Mouse (Mus musculus) c-Kit-positive CD71-negative TER-119-negative erythroid progenitor cells, embryonic 14.5 days (primary cell): ENCODE data around the gene Zfp617.
"Not testable (repeated sequence)": the region's sequence is repeated elsewhere in the genome, so short reads cannot be mapped to it uniquely, and the experiment has no call there.

Experiments
- DNase-seq: peaks from one replicate; pipeline ENCODE4 v3.0.0-alpha.2; 2013; ENCODE audit warnings: low read depth

Zfp617 gene

DNA sequence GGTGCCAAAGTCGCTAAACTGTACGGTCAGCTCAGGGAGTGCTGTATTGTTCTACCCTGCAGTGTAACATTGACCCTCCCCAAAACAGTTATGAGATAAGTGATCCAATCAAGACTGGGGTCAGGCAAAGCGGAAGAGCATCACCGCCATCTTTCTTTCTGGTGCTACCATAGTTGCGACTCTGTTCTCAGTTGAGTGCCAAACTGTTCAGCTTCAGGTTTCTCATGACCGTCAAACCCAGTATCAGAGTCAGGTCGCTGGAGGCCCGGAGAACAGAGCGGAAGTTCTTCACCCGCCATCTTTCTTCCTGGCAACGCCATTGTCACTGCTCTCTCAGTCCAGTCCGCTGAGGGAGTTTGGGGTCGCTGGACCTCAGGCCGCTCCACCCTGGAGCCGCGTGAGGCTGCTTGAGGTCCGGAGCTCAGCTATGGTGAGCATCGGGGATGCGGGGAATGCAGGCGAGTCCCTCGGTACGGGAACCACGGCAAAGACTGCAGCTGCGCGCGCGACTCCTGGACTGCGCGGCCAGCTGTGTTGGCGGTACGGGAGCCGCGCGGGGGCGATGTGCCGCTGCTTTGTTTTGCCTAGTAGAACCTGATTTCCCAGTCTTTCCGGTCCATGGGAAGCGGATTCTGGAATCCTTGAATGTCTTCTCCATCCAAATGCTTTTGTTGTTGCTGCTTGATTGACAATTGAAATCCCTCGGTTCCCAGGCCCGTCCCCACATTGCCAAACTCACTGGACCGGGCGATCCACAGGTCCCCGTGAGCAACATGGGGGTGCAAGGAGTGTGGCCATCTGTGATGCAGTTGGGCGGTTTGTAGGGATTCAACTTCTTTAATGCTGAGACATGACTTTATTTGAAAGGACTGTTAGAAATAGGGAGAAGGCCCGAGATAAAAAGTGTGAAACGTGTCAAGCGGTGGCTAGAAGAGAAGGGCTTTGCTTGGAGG is at the start of gene Zfp617, which contains the start of gene Zfp882:
Gene Zfp617, plus strand, starts transcription at position 327 of the 953 bp plus-strand sequence.
Gene Zfp882, plus strand, starts transcription at position 300 of the 953 bp plus-strand sequence.
- DNase-seq = peak; percentile 58

DNA sequence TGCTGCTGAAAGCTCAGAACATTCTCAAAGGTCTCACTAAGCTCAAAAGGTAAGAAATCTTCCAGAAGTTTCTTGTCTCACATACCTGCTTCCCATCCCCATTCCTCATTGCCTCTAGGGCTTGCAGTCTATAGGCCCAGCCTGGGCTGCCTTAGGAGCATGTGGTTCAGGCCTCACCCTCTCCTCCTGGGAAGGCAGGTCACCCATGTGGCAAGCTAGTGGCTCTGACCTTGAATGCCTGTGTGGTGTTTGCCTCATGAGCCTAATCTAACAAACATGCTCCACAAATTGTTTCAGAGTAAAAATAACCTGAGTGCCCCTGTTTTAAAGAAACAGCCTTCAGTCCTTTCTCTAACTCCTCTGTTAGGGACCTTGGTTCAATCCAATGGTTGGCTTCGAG is 46.9 kb upstream of the Zfp617 start:
- DNase-seq = not testable (repeated sequence)

DNA sequence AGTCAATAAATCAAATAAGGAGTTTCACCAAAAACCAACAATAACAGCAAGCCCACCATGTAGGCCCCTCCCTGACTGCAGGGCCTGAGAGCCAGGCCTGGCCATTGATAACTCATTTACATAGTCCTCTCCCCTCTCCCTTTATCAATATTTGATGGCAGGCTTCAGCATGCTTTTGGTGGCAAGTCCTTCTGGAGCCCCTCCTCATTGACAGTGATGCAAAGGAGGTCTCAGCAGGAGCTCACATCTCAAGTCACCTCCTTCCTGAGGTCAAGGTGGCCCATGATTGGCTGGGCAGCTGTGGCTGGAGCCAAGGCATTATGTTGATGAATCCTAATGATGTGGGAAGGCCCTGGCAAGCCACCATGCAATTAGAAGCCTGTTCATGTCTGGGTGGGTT is 46.4 kb upstream of the Zfp617 start:
- not testable (repeated sequence) for DNase-seq

DNA sequence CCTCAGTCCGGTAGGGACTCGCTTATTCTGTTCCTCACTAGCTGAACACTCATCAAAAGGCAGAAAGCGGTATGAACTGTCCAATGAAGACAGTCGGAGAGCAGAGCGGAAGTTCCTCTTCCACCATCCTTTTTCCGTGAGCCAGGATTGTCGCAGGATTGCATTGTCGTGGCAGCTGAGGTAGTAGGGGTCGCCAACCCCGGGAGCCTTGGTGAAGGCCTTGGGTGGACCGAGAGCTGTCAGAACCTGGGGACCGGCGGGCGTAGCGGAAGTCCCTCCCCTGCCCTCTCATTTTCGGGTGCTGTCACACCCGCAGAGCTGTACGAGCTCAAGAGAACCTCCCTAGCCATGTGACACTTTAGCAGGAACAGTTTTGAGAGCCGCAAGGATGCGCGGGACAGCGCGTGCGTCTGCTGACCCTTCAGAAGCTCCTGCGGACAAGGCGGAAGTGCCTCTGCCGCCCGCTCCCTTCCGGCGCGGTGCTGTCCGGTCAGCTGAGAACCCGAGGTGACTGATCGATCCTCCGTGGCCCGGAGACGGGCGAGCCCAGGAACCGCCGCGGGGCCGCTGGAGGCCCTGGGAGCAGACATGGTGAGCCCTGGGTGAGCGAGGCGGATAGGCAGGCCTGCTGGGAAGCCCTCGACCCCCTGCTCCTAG is 26.7 kb upstream of the Zfp617 start, which contains the start of gene Zfp709:
Gene Zfp709, plus strand, starts transcription at position 402 of the 657 bp plus-strand sequence.
- peak; percentile 35 for DNase-seq

DNA sequence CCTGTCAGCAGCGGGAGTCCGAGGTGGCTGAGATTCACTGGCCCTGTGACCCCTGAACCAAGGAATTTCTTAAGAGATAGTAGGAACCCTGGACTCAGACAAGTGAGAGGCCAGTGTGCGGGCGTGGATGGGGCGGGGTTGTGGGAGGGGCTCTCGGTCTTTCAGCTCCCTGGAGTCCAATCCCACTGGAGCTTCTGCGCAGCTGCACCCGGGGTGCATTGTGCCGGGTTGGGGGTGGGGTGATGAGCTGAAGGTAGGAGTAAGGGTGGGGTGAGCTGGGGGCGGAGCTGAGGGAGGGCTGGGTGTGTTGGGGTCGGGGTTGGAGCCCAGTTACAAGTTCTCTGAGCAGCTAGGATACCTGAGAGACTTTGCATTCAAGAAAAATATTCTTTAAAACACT is 7.8 kb upstream of the Zfp617 start:
- not testable (repeated sequence) for DNase-seq

DNA sequence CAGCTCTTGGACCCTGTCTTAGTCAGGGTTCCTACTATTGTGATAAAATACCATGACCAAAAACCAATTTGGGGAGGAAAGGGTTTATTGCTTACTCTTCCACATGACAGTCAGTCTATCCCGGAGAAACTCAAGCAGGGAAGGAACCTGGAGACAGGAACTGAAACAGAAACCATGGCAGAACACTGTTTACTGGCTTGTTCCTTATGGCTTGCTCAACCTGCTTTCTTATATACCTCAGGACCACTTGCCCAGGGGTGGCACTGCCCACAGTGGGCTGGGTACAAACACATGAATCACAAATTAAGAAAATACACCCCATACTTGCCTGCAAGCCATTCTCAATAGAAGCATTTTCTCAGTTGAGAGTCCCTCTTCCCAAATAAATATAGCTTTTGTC is 5.4 kb upstream of the Zfp617 start:
- DNase-seq = not testable (repeated sequence)

DNA sequence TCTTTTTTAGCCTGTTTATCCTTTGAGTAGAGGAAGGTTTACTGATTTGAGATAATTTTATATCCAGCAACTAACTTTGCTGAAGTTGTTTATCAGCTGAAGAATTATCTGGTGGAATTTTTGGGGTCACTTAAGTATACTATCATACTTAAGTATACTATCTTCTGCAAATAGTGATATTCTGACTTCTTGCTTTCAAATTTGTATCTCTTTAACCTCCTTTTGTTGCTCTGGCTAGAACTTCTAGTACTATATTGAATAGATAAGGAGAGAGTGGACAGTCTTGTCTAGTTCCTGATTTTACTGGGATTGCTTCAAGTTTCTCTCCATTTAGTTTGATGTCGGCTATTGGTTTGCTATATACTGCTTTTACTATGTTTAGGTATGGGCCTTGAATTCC is 1.6 kb upstream of the Zfp617 start:
- no peak for DNase-seq

DNA sequence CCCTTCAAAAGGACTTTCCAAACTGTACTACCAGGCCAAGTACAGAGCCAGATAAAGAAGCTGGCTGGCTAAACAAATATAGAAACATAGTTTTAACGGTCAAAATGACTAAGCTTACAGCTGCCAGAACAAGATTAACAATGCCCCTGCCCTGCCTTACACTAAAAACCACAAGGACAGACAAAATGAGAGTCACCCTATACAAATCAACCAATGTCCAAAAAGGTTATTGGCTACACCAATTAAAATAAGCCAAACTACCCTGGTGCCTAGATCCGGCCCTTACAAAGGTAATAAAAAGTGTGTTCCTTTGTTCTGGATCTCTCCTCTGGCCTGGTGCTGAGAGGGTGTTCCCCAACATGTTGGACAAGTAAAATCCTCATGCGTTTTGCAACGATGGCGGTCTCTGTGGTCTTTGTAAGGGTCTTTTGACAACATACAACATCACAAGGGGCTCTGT is 607 bp upstream of the Zfp617 start:
- DNase-seq = no peak

DNA sequence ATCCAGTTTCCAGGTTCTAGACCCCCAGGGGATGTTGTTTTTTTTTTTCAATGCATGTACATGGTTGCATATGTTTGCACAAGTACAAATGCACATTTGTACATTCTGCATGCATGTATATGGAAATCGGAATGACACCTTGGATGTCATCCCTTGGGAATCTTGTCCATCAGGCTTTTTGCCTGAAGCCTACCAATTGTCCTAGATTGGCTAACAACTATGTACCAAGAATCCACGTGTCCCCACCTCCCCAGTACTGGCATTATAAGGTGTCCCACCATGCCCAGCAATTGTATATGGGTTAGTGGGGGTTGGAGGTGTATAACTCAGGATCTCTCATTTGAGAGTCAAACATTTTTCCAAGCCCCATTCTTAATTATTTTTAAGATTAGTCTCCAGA is 3.9 kb downstream of the Zfp617 start:
- DNase-seq = no peak

DNA sequence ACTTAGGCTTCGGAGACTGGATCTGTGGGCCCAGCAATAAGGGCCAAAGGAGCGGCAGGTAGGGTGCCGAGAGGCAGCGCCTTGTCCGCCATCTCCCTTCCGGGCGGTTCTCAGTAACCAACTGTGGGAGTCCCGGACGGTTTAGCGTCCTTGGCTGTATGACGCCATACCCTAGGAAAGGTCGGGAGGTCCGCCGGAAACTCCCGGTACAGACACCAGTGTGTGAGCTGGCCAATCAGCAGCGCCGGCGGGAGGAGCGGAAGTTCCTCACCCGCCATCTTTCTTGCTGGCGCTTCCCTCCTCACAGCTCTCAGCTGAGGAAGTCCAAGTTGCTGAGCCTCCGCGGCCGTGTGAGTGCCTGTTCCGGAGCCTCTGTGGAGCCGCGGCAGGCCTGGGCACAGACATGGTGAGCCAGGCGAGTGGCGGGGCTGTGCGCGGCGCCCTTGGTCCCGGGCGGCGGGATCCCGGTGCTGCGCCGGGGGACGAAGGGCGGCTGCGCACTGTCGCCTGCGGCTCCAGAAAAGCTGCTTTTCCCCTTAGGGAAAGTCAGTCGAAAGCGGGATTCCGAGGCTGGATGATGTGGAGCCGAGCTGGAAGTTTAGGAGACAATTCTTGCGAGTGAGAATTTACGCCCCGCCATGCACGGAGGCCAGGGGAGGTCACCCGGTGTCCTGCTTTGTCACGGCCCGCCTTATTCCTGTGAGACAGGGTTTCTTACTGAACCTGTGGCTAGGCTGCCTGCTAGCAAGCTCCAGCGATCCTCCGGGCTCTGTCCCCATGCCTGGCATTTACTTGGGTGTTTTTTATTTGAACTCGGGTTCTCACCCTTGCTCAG is 14.3 kb downstream of the Zfp617 start:
- DNase-seq = peak; percentile 86

DNA sequence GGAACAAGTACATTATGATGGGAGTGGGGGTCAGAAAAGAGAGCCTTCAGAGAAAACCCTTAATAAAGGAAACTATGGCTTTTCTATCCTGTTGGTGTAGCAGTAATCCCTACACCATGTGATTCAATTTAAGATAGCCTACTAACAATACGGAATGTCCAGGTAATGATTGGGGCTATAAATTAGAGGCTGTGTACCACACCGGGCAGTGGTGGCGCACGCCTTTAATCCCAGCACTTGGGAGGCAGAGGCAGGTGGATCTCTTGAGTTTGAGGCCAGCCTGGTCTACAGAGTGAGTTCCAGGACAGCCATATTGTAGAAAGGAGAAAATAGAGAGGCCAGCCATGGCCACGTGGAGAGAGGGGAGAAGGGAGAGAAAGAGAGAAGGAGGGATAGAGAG is 17.4 kb downstream of the Zfp617 start:
- no peak for DNase-seq

DNA sequence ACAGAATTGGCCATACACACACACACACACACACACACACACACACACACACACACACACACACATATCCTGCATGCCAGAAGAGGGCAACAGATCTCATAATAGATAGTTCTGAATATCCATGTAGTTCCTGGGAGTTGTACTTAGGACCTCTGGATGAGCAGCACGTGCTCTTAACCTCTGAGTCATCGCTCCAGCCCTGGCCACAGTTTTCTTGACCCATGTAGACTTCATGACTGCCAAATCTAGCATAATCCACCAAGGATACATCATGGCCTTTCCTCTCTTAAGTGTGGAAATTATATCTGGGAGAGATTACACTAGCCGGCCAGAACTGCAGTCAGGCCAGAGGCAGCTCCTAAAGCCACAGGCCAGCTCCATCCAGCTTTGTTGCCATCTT is 18.1 kb downstream of the Zfp617 start:
- DNase-seq = no peak

DNA sequence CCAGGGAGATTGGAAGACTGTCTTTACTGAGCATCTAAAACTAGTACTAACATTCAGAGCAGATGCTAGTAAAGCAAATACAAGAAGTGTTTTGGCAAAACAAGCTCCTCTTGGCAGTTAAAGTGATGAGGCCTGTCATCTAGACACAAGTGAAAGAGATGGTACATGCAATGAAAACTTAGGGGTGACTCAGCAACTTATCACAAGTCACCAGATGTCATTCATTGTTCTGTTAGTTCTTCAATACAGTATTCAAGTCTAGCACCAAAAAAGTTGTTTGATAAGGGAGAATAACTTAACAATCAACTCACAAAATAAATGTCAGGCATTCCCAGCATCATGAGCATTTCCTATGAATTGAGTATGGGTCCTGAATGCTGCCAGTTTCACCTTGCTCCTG is 19.3 kb downstream of the Zfp617 start:
- no peak for DNase-seq

DNA sequence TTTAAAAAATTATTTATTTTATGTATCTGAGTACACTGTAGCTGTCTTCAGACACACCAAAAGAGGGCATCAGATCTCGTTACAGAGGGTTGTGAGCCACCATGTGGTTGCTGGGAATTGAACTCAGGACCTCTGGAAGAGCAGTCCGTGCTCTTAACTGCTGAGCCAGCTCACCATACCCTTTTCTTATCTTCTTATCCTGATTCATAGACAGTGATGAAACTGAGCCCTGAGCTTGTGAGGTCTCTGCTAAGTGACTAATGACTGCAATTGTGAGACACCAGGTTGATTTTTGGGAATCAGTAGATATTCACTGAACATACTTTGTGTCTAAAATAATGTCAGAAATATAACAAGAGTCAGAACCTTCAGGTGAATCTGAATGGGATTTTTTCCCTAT is 29.6 kb downstream of the Zfp617 start:
- not testable (repeated sequence) for DNase-seq

DNA sequence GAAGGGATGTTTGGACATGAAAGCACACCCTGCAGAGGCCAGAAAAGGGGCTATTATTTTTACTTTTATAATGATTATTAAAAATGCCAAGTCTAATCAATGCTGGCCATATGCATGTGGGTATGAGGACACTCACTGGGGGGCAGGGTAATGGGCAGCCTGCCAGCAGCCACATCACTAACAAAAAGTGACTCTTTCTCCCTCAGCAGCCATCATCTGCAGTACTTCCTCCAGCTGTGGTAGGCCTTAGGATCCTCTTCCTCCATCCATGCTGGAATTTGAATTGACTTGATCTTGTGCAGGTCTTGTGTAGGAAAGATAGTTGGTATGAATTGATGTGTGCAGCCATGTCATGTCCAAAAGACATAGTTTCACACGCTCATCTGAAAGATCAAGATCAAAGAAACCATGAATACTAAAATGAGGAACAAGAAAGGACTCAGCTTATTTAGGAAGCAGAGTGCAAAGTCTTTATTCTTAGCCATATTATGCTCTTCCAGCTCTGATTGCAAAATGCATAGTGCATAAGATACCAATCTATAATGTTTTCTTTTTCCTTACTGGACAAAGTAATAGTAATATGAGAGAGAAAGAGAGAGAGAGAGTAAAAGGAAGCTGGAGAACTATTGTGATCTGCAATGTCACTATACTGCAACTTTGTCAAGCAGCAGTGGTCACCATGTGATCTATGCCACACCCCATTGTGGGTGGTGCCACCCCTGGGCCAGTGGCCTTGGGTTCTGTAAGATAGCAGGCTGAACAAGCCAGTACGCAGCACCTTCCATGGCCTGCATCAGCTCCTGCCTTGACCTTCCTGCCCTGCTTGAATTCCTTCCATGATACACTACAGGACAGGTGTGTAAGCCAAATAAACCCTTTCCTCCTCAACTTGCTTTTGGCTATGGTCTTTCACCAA is 32.1 kb downstream of the Zfp617 start:
- no peak for DNase-seq

DNA sequence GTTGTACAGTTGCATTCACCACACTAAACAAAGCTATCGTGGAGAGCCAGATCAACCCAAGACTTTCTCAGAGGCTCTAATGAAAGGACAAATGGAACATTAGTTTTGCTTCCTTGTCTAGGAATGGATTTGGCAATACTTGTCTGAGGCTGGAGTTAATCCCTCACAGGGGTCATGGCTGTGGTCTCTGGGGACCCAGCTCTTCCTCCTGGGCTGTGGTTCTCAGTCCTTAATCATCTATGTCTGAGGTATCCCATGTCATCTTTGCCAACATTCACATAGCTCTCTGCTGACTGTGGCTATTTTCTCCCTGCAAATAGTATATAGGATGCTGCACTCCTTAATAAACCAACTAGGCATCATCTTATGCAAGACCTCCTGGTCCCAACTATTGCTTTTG is 33.3 kb downstream of the Zfp617 start:
- no peak for DNase-seq

DNA sequence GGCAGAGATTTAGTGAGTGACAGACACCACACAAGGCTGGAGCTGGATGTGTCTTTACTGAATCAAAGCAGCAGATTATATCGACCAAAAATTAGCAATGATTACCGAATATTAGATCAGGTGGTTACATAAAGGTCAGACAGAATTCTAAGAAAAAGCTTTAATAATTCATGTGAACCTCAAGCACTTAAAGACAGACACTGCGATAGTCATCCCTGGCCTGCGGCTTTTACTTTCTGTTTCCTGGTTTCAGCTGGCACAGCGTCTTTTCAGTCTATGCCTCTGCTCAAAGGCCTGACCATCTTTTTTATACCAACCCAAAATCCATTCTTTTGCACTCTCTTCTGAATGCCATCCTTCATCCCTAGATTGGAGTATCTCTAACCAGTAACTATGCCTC is 40.2 kb downstream of the Zfp617 start:
- no peak for DNase-seq

DNA sequence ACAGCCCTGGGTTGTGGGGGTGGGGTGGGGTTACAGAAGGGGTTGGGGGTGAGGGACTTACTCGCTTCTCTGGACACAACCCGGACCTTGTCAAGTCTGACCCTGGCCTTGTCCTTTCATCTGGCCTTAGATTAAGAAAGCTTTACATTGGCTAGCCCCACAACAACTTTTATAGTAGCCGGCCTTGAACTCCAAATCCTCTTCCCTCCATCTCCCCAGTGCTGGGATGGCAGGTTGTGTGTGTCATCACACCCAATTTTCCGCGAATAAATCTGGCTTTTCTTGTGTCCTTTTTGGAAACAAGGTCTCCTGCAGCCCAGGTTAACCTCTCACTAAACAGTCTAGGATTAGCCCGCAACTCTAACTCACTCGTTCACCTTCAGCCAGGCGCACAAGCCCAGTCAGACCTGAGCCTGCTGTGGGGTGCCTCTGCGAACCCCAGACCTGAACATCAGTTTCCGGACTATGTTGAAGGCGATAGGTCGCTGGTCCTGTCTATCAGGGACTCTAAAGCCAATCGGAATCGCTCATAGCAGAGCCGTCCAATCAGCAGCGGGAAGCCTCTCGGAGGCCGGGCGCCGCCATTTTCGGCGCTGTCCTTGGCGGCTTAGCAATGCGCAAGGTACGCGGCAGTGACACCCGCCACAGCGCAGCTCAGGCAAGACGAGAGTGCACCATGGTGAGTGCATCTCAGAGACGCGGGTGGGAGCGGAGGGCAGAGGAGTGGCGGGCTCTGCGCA is 42.2 kb downstream of the Zfp617 start, which contains the start of gene Zfp961:
Gene Zfp961, plus strand, starts transcription at position 557 of the 740 bp plus-strand sequence.
- DNase-seq = peak; percentile 97

DNA sequence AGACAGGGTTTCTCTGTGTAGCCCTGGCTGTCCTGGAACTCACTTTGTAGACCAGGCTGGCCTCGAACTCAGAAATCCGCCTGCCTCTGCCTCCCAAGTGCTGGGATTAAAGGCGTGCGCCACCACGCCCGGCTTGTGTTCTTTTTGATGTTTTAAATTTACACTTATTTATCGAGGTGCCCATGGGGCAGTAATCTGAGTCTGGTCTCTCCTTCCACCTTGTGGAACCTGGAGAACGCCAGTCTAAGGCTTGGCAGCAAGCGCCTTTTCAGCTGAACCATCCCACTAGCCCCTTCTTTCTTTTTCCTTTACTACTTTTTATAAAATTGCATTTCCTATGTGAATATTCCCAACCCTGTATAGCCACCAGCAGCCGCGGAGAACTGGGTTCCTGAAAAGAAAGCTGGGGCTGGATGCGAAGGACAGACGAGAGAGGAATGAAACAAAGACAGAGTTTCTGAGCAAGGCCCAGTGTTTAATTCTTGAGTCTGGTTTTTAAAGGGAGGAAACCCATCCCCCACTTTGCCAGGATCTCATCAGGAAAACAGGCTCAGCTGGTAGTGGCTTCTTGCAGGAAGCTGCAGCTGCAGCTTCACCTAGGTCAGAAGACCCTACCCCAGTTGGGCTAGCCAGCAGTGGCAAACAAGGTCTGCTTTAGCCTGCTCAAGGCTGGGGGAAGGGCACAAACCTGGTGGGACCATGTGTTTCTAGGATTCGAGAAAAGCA is 43.2 kb downstream of the Zfp617 start:
- DNase-seq = no peak
